Mouse (Mus musculus): Measurements from ENCODE around the gene Msi2.

Msi2 gene

DNA sequence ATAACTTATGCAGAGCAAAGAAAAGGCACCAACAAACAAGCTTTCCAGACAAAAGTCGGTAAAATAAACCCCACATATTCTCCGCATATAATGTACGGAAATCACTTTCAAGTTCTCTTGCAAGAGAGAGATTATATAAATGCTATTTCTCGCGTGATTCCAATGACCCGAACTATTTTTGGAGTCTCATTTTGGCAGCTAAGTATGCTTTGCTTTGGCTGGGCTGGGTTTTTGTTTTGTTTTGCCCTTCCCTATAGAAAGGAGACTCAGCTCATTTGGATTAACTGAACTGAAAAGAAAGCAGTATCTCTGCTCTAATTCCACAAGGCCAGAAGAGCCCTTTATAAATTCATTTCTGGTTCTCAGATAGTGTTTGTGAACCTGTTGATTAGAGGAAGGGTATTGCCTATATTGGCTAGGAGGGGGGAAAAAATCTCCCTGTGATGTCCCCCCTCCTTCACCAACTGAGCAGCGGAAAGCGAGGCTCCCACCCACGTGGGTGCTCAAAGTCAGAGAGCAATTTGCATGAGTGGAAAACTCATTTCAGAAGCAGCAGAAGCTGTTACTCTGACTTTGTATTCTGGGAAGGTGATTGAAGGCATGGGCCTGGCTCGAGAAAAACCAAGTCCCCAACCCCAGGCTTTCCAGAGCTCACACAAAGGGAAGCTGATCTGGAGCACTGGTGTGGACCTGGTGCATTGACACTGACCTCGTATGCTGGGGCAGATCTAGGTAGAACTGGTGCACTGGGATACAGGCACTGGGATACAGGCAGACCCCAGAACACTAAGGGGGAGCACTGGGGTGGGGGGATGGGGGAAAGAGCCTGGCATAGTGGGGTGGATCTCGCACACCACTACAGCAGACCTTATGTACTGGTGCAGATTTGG is 201.5 kb downstream of the Msi2 start:
- in situ Hi-C loops (cut with MboI; ENCODE audit: low pct_unique_long_range_greater_than_20kb in 1 of 2, low sequenced_read_pairs in 2 of 2, unreplicated experiment in 1 of 2) = no loop called here

DNA sequence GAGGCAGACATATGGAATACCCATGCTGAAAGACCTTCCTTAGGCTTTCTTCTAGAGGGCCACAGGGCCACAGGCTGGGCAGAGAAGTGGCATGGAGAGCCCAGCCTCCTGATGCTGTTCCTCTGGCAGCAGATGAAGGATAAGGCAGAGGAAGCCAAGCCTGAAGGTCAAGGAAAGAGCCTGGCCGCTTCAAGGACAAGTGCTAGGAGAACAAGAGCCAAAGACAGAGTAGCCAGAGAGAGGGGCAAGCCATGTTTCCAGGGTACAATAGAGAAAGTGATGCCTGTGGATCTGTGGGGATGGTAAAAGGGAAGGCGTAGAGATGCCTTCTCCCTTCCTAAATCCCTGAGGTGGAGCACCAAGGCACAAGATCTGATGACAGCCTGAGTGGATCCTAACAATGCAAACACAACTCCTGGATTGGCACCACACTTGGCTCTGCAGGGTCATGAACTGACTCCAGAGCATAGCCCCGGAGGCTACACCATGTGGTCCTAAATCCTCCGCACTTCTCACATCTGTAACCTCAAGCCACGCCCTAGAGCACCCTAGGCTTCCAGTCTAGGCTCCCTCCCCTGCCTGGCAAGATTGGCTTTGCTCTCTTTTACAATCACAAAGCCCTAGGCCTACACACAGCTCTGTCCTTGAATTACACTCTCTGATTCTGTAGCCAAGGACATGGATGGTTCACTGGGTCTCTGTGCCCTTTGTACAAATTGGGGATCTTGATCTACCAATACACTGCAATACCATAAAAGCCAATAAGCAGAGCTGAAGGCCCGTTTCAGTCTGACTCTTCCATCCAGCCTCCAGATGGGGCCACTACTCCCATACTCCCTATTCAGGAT is 202.4 kb downstream of the Msi2 start:
- in situ Hi-C loops (cut with MboI; ENCODE audit: low pct_unique_long_range_greater_than_20kb in 1 of 2, low sequenced_read_pairs in 2 of 2, unreplicated experiment in 1 of 2) = no loop called here

DNA sequence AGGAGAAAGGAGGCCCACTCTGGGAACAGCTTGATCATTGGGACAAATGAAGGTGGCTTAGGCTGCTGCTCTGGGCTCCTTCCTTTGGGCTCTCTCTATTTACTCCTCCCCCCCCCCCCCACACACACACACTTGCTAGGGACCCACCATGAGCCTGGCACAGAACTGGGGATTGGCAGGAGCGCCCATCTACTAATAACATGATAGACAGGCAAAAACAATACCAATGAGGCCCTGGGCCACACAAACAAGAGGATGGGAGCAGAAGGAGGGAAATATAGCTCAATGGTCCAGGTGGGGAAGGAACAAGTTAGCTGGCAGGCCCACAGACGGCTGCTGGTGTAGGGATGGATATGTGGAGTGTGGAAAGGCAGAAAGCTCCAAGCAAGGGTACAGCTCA is 203.0 kb downstream of the Msi2 start:
- in situ Hi-C loops (cut with MboI; ENCODE audit: low pct_unique_long_range_greater_than_20kb in 1 of 2, low sequenced_read_pairs in 2 of 2, unreplicated experiment in 1 of 2) = no loop called here

DNA sequence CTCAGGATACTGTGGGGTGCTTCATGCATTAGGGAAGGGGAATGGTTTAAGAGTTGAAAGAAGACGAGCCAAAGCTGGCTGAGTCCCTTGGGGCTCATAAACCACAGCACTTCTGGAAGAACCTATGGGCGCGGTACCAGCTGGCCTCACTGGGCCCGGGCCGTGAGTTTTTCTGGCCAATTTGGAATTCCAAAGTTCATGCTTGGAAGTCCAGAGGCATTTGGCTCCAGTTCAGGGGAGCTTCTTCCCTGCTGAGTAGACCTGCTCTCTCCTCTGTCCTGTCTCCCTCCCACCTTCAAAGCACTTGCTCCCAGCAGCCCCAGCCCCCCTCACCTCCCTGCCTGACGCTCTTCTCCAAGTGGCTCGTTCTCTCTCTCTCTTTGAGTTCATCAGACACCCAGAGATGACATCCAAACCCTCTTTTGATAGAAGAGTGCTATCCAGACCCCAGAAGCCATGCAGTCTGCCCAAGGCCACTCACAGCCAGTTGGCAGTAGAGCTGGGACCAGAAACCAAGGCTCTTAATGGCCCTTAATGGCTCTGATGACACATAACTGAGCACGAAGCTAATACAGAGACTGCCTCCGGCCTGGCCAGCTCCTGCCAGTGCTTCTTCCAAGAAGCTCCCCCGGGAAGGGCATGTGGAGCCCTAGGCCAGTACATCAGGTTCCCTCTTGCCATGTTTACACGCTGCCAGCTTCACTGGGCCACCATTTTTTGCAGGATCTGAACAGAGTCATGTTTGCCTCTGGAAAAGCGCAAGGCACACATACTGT is 204.0 kb downstream of the Msi2 start:
- in situ Hi-C loops (cut with MboI; ENCODE audit: low pct_unique_long_range_greater_than_20kb in 1 of 2, low sequenced_read_pairs in 2 of 2, unreplicated experiment in 1 of 2) = no loop called here

DNA sequence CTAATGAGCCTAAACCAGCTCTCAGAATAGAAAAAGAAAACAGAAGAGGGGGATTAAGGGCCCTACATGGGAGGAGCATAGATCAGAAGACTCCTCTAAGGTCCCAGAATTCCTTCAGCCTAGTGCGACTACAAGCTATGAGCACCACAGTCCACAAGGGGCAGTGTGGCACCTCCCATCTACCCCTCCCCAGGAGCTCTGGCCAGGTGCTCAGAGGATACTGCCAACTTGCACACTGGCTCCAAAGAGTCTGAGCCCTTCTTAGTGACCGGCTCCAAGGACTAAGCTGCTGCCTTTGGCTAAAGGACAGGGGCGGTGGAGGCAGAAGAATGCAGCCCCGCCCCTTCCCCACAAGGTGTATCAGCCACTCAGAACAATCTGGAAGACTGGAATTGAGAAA is 205.7 kb downstream of the Msi2 start:
- in situ Hi-C loops (cut with MboI; ENCODE audit: low pct_unique_long_range_greater_than_20kb in 1 of 2, low sequenced_read_pairs in 2 of 2, unreplicated experiment in 1 of 2) = no loop called here

DNA sequence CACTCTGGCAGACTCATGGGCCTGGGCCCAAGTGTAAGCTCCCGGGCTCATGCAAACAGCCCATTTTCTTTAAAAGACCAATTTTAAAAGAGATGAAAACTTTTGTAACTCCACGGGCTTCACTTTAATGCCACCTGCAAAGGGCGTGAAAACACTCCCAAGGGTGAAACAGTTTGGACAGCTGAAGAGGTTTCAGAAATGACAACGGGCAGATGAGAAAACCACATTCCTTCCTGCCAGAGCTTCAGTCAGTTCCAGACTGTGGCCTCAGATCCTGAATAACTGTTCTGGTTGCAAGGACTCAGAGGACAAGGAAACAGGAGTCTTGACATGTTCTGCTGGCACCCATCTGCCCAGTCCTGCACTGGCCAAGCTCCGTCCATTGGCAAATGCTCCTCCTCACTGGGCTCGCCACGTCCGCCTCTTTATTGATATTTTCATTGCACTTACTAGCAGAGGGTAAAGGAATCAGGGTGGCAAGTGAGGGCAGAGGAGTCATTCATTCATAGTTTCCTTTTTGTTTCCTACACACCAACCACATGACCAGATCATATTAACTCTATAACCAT is 207.9 kb downstream of the Msi2 start:
- in situ Hi-C loops (cut with MboI; ENCODE audit: low pct_unique_long_range_greater_than_20kb in 1 of 2, low sequenced_read_pairs in 2 of 2, unreplicated experiment in 1 of 2) = no loop called here

DNA sequence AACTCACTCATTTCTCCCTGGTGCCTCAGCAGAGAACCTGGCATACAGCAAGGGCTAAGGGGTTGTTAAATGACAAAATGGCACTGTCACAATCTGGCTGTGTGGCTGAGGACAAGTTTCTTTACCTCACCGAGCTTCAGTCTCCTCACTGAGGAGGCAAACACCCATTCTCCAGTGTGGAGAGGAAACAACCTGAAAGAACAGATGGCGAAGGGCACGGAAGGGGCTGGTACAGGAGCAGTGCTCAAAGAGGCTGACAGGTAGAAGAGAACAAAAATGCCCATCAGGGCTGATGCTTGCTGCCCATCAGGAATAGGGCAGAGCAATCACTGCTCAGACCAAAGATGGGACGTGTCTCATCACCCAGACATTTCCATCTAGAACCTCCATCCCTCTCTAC is 208.8 kb downstream of the Msi2 start:
- in situ Hi-C loops (cut with MboI; ENCODE audit: low pct_unique_long_range_greater_than_20kb in 1 of 2, low sequenced_read_pairs in 2 of 2, unreplicated experiment in 1 of 2) = no loop called here

DNA sequence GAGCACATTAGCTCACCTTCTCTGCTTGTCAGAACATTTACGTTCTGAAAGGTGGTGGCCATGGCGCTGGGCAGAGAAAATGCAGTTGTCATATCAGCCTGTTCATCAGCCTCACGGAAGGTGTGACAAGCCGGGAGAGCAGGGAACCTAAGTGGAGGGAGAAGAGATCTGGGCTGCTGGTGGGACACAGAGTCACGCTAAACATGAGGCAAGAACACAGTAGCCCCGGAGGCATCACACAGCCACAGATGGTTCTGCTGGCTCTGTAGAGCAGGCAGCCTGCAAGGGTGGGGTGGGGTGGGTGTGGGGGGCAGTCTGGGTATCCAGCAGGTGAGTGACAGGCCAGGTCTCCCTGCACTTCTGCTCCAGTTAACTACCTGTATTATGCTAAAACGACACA is 210.2 kb downstream of the Msi2 start:
- in situ Hi-C loops (cut with MboI; ENCODE audit: low pct_unique_long_range_greater_than_20kb in 1 of 2, low sequenced_read_pairs in 2 of 2, unreplicated experiment in 1 of 2) = no loop called here

DNA sequence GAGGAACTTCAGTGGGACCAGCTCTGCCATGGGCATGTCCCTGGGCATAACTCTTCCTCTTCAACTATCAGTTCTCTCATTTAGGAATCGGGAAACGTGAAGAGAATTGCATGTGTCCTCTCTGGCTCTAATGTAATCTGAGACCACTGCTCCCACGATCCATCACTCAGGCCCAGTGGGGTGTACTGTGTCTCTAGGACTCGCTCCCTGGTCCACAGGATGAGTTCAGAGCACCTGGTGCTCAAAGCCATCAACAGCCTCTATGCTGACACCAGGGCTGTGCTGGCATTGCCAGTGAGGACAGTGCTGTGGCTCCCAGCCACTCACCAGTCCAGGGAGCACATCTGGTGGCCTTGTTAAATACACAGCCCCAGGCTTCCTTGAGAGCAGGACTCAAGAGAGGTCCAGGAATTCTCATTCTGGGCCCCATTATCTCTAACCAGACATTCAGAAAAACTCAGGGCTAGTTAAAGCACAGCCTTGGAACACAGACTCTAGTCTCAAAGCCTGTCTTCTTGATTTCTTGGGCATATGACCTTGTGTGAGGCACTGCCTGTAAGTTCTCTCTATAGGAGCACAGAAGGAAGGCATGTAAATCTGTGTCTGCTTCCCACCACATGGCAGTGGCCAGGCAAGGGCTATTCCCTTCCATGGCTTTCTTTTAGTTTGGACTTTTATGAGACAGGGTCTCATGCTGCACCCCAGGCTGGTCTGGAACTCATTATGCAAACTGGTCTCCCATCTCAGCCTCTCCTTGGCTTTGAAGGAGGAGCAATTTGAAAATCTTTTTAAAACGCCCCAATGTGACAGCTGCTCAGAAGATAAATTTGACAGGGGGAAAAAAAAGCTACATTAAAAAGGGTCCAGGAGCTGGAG is 211.5 kb downstream of the Msi2 start:
- in situ Hi-C loops (cut with MboI; ENCODE audit: low pct_unique_long_range_greater_than_20kb in 1 of 2, low sequenced_read_pairs in 2 of 2, unreplicated experiment in 1 of 2) = no loop called here

DNA sequence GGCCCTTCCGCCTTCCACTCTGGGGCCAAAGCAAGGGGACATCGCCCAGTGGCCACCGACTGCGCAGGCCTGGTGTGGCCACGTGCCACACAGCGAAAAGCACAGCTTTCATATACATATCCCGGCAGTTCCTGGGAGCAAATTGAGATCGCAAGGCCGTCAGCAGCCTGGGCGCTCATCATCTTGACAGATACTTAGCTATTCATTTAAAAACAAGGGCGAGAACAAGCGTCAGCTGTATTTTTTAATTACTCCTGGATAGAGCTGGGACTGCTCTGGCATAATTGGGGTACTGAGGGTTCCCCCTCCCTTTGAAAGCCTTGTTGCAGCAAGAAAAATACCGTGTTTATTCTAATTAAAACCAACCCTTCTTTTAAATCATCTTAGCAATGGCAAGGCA is 212.2 kb downstream of the Msi2 start:
- in situ Hi-C loops (cut with MboI; ENCODE audit: low pct_unique_long_range_greater_than_20kb in 1 of 2, low sequenced_read_pairs in 2 of 2, unreplicated experiment in 1 of 2) = no loop called here

DNA sequence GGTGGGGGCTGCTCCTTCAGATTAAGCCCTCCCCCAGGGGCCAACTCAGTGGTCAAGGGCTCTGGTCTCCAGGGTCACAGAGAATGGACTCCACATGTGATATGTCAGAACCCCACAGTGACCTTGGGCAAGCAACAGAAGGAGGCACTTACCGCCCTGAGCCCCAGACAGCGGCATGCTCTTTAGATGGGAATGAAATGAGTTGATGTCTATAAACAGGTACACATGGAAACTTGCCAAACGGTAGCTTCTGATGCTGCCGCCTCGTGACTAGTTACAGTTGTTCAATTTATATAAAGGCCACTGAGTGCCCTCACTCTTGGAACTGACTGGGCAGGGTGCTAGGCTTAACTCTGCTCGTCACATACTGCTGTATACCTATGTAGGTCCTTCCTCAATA is 215.7 kb downstream of the Msi2 start:
- in situ Hi-C loops (cut with MboI; ENCODE audit: low pct_unique_long_range_greater_than_20kb in 1 of 2, low sequenced_read_pairs in 2 of 2, unreplicated experiment in 1 of 2) = no loop called here

DNA sequence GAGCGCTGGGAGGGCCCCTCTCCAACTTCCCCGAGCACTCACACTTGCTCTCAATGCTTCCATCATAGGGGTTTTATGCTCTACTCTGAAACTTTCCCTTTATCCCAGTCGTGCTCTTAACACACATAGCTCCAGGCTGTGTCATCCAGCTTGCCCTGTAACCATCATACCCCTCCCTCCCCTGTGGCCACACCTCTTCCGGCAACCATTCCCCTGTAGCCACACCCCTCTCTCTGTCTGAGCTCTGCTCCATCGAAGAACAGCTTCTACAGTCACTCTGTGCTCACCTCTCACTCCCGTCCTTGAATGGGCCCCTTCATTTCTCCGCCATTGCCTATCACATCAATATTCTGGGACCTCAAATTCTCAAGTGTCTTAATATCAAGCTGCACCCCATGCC is 219.8 kb downstream of the Msi2 start:
- in situ Hi-C loops (cut with MboI; ENCODE audit: low pct_unique_long_range_greater_than_20kb in 1 of 2, low sequenced_read_pairs in 2 of 2, unreplicated experiment in 1 of 2) = no loop called here

DNA sequence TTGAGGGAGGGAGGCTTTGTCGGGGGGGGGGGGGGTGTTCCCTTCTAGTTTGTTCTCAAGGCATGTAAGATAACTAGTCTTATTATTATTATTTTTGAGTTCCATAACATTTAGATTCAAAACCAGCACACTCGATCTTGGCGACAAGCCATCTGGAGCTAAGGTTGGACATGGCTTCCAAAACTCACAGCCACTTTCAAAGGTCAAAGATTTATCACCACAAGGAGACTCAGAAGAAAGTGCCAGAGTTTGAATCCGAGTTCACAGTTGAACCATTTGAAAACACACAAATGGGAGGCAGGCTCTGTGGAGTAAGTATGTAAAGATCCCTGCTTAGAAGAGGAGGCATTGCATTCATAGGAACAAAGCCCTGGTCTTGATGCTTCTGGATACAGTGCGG is 221.9 kb downstream of the Msi2 start:
- in situ Hi-C loops (cut with MboI; ENCODE audit: low pct_unique_long_range_greater_than_20kb in 1 of 2, low sequenced_read_pairs in 2 of 2, unreplicated experiment in 1 of 2) = no loop called here

DNA sequence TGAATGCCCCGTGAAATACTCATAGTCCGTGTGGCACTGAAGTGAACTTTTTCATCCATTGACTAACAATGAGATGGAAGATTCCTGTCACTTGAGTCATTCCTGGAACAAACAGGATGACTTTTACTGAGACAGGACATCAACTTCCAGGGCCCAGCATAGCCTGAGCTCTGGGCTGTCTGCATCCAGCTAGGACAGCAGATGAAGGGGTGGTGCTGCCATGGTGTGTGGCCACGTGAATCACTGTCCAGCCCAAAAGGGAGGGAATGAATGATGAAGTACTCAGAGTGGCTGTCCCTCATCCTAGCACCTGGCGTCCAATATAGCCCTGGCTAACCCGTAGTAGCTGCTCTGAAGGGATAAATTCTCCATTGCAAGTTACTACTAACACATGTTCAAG is 222.6 kb downstream of the Msi2 start:
- in situ Hi-C loops (cut with MboI; ENCODE audit: low pct_unique_long_range_greater_than_20kb in 1 of 2, low sequenced_read_pairs in 2 of 2, unreplicated experiment in 1 of 2) = no loop called here

DNA sequence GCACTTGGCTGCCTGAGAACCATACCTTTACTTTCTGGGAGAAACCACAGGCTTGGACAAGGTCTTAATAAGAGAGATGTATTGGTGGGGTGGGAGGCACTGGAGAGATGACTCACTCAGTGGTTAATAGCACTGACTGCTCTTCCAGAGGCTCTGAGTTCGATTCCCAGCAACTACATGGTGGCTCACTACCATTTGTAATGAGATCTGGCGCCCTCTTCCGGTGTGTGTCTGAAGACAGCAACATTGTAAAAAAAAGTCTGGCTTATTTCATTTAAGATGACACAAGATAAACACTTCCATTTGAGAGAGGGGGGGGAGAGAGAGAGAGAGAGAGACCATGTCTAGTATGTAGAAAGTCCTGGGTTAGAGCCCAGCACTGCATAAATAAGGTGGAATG is 223.3 kb downstream of the Msi2 start:
- in situ Hi-C loops (cut with MboI; ENCODE audit: low pct_unique_long_range_greater_than_20kb in 1 of 2, low sequenced_read_pairs in 2 of 2, unreplicated experiment in 1 of 2) = no loop called here

DNA sequence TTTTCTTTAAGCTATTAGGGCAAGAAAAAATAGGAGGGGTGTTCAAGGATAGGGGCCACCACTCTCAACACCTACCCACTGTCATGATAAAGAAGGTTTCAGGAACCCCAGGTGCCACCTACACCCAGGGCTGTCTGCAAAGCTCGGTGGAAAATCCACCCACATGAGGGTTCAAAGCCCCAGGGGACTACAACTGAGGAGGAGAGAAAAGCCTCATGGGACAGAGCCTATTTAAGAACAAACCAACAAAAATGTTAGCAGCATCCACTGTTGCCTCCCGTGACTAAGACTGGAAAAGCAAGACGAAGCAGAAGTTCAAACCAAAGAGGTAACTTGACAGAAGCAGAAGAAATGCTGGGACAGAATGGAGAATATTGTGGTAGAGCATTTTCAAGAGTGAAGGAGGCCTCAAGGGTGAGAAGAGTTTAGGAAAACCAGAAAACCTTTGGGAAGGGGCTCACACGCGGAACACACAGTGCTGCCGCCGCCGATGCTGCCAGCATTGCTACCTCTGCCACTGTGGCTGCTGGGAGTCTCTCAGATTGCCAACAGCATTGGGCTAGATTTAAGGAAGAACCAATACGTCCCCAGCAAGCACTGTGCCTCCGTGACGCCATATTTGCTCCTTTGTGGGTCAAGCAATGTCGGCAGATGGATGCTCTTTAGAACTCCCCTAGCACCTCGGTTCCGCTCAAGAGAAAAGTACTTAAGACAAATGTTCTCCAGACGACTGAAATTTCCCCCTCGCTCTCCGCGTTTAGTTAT is 224.3 kb downstream of the Msi2 start:
- in situ Hi-C loops (cut with MboI; ENCODE audit: low pct_unique_long_range_greater_than_20kb in 1 of 2, low sequenced_read_pairs in 2 of 2, unreplicated experiment in 1 of 2) = no loop called here

DNA sequence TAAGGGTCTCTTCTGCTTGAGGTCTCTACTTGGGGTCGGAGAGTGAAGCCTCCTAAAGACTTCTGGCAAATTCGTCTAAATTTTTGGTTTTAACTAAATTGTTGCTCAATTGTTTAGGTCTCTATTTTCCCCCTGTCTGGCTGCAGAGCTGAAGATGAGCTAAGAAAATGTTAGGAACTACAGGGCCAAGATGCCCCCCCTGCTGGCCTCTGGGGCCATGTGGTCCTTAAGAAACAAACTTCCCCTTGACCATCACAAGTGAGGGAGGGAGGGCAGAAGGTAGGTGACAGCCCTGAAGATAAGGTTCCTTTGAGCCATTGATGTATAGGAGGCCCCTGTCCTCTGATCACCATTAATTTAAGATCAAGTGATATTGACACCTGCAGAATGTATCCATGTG is 225.7 kb downstream of the Msi2 start:
- in situ Hi-C loops (cut with MboI; ENCODE audit: low pct_unique_long_range_greater_than_20kb in 1 of 2, low sequenced_read_pairs in 2 of 2, unreplicated experiment in 1 of 2) = no loop called here

Measured in mouse embryonic stem cell (cell line).